Mouse (Mus musculus): Measurements from ENCODE around the gene Slc1a6. TPM values are rescaled to one million over a fixed set of nuclear protein-coding genes. Genes with fewer than 3 reads are reported as not detected.

The Slc1a6 gene
- polyA plus RNA-seq, 1 experiment from 2014 or later, result 0.70 TPM

GRCm38 (mm10) chr10:78852066-78852465 is 71.8 kb downstream of the Slc1a6 start, which contains the start of gene Olfr1356:
TSS of gene Olfr1356 (minus strand) at chr10:78852166.
- Histone ChIP-seq H3K9me3 (ENCODE audit: control insufficient read depth, low read length) (no peaks in the 10 kb centered on the region), H3K9ac (ENCODE audit: low read depth, low read length) (no peak within 1 kb of the TSS), H3K4me2 (ENCODE audit: low read depth, low read length) (no peak within 1 kb of the TSS), H3K4me1 (ENCODE audit: control insufficient read depth, insufficient read depth, low read length) (no peaks in the 10 kb centered on the region), H3K36me3 (ENCODE audit: control insufficient read depth, insufficient read depth, low read length) (no peaks in the 10 kb centered on the region), H3K27ac (replicated peaks; ENCODE audit: low read depth, low read length) (no peak within 1 kb of the TSS), H3K27me3 (replicated peaks; ENCODE audit: control insufficient read depth, insufficient read depth, low read length) (no peaks in the 10 kb centered on the region), H3K4me3 (ENCODE audit: low read depth, low read length) (no peak within 1 kb of the TSS)
- 86% methylated on average over 2 of the region's 2 CpGs for WGBS
- DNase-seq (ENCODE audit: low spot score), result no peak
- no peak for ATAC-seq (ENCODE audit: low read depth)

Other genes with a start within 250 kb of the Slc1a6 start
- 42.7 and 42.8 TPM in 2 replicates for gene Ilvbl, start 206.2 kb upstream of the Slc1a6 start, polyA plus RNA-seq (2014; fragmentation: Nextera tagmentation; extraction: Ambion mirVana)
- gene Syde1, start 188.5 kb upstream of the Slc1a6 start, polyA plus RNA-seq (2014; fragmentation: Nextera tagmentation; extraction: Ambion mirVana), result 19.6 and 20.6 TPM in 2 replicates
- gene Olfr1357, start 162.4 kb upstream of the Slc1a6 start, polyA plus RNA-seq (2014; fragmentation: Nextera tagmentation; extraction: Ambion mirVana), result 0.08 TPM in 1 of 2 replicates, not detected in the other
- gene Casp14, start 62.2 kb upstream of the Slc1a6 start, polyA plus RNA-seq (2014; fragmentation: Nextera tagmentation; extraction: Ambion mirVana), result 3.6 and 4.7 TPM in 2 replicates
- 0.10 TPM in 1 of 2 replicates, not detected in the other for gene Ccdc105, start 27.4 kb upstream of the Slc1a6 start, polyA plus RNA-seq (2014; fragmentation: Nextera tagmentation; extraction: Ambion mirVana)
- not detected in 2 replicates for gene Olfr1356, start 71.7 kb downstream of the Slc1a6 start, polyA plus RNA-seq (2014; fragmentation: Nextera tagmentation; extraction: Ambion mirVana)
- 0.14 TPM in 1 of 2 replicates, not detected in the other for gene Olfr1355, start 95.0 kb downstream of the Slc1a6 start, polyA plus RNA-seq (2014; fragmentation: Nextera tagmentation; extraction: Ambion mirVana)
- gene Olfr1354, start 132.7 kb downstream of the Slc1a6 start, polyA plus RNA-seq (2014; fragmentation: Nextera tagmentation; extraction: Ambion mirVana), result not detected in 2 replicates
- not detected in 2 replicates for gene Olfr8, start 170.1 kb downstream of the Slc1a6 start, polyA plus RNA-seq (2014; fragmentation: Nextera tagmentation; extraction: Ambion mirVana)
- gene Olfr1353, start 182.8 kb downstream of the Slc1a6 start, polyA plus RNA-seq (2014; fragmentation: Nextera tagmentation; extraction: Ambion mirVana), result 0.20 TPM in 1 of 2 replicates, not detected in the other
- gene Olfr1352, start 200.6 kb downstream of the Slc1a6 start, polyA plus RNA-seq (2014; fragmentation: Nextera tagmentation; extraction: Ambion mirVana), result 0.11 TPM in 1 of 2 replicates, not detected in the other
- gene Olfr1351, start 232.0 kb downstream of the Slc1a6 start, polyA plus RNA-seq (2014; fragmentation: Nextera tagmentation; extraction: Ambion mirVana), result not detected in 2 replicates
- not detected in 2 replicates for gene Olfr57, start 248.2 kb downstream of the Slc1a6 start, polyA plus RNA-seq (2014; fragmentation: Nextera tagmentation; extraction: Ambion mirVana)